Mouse (Mus musculus) cerebellum, adult 2 months (tissue): ENCODE measurements at regions not wholly inside any gene's neighbourhood (a gene's known extent, or its start where the extent isn't known, plus 50 kb on each side); places are given as distances from the start of the nearest gene placed in this dataset.

Experiments used
- DNase-seq, 2 experiments: peaks; one replicate each; pipeline ENCODE4 v3.0.0; 2021
- H3K27ac ChIP-seq: fragments of 200-500 bp; 2 replicates; pipeline ENCODE4 v1.5.1; 2012; ENCODE audit warnings: low read length, control low read depth, inconsistent platforms; ENCODE audit not compliant: insufficient read depth
- H3K27me3 ChIP-seq: fragments of 200-500 bp; 2 replicates; pipeline ENCODE4 v1.6.1; 2012; ENCODE audit warnings: inconsistent platforms, mild to moderate bottlenecking, low read length, moderate library complexity; ENCODE audit not compliant: control insufficient read depth, insufficient read depth
- H3K4me1 ChIP-seq: fragments of 200-500 bp; 2 replicates; pipeline ENCODE4 v1.6.1; 2011; ENCODE audit warnings: low read length; ENCODE audit not compliant: control insufficient read depth, insufficient read depth
- H3K4me3 ChIP-seq: fragments of 200-500 bp; replicated peaks from 2 replicates; pipeline ENCODE3; 2011; ENCODE audit warnings: mild to moderate bottlenecking, low read depth, low read length, control low read depth; ENCODE audit not compliant: insufficient read depth
- CTCF ChIP-seq: fragments of 200-500 bp; IDR thresholded peaks from 2 replicates; pipeline ENCODE4 v1.5.1; 2011; ENCODE audit warnings: low read depth, mild to moderate bottlenecking, control low read depth, low read length, moderate library complexity, borderline replicate concordance; ENCODE audit not compliant: insufficient read depth
- POLR2A ChIP-seq: fragments of 200-500 bp; IDR thresholded peaks from 2 replicates; pipeline ENCODE4 v1.6.1; 2011; ENCODE audit warnings: low read length, control low read depth, borderline replicate concordance; ENCODE audit not compliant: insufficient read depth
- WGBS: fragments of 180-500 bp; shearing (Covaris S2); methylation state at CpG from one replicate; pipeline ENCODE4 v1.1.7; 2018; 5-methylcytosine and 5-hydroxymethylcytosine counted together

GRCm38 (mm10) chr9:88120963-88121570 is 205.9 kb upstream of the Nt5e start:
- 10% methylated on average over 11 of the region's 11 CpGs for WGBS
- H3K4me1 ChIP-seq = no peaks in the 10 kb centered on the region

GRCm38 (mm10) chr9:88124322-88125005 is 202.5 kb upstream of the Nt5e start:
- TF ChIP-seq POLR2A (no peak), CTCF (no peak)
- no peak overlapping the region for H3K4me3 ChIP-seq
- 14% methylated on average over 9 of the region's 9 CpGs for WGBS
- no peak overlapping the region for H3K27ac ChIP-seq
- DNase-seq = peak in 1 of 2 experiments; percentile 4
- H3K4me1 ChIP-seq = no peaks in the 10 kb centered on the region
- H3K27me3 ChIP-seq = no peaks in the 10 kb centered on the region

More at GRCm38 (mm10) chr9:88120963-88121570, 205.9 kb upstream of the Nt5e start:
- H3K27ac ChIP-seq = no peak overlapping the region
- no peak for TF ChIP-seq CTCF
- TF ChIP-seq POLR2A = no peak
- no peak overlapping the region for H3K4me3 ChIP-seq
- peak; percentile 33 to 45 for DNase-seq
- H3K27me3 ChIP-seq = no peaks in the 10 kb centered on the region

- H3K4me3 ChIP-seq = no peak overlapping the region
- H3K27ac ChIP-seq = no peak overlapping the region
- 86% methylated on average over 6 of the region's 6 CpGs for WGBS
- DNase-seq = no peak
- no peaks in the 10 kb centered on the region for H3K27me3 ChIP-seq
- no peak for TF ChIP-seq POLR2A
- no peak for TF ChIP-seq CTCF
- no peaks in the 10 kb centered on the region for H3K4me1 ChIP-seq
Measured at GRCm38 (mm10) chr9:88163025-88163780, 163.8 kb upstream of the Nt5e start.

GRCm38 (mm10) chr9:88177575-88178254 is 149.3 kb upstream of the Nt5e start:
- H3K4me3 ChIP-seq = no peak overlapping the region
- no peaks in the 10 kb centered on the region for H3K4me1 ChIP-seq
- WGBS = 22% methylated on average over 4 of the region's 4 CpGs
- H3K27me3 ChIP-seq = no peaks in the 10 kb centered on the region
- H3K27ac ChIP-seq = no peak overlapping the region
- TF ChIP-seq CTCF (no peak), POLR2A (no peak)
- DNase-seq = peak; percentile 20 to 78

- H3K27ac ChIP-seq = no peak overlapping the region
- TF ChIP-seq POLR2A (no peak), CTCF (no peak)
- H3K4me3 ChIP-seq = no peak overlapping the region
- no peaks in the 10 kb centered on the region for H3K4me1 ChIP-seq
- no peak for DNase-seq
- H3K27me3 ChIP-seq = no peaks in the 10 kb centered on the region
- WGBS = 90% methylated on average over 9 of the region's 9 CpGs
Measured at GRCm38 (mm10) chr9:88181189-88181994, 145.6 kb upstream of the Nt5e start.

GRCm38 (mm10) chr9:88207378-88207777 is 119.6 kb upstream of the Nt5e start:
- Histone ChIP-seq H3K27ac (no peak overlapping the region), H3K27me3 (no peaks in the 10 kb centered on the region), H3K4me3 (no peak overlapping the region), H3K4me1 (no peaks in the 10 kb centered on the region)
- TF ChIP-seq CTCF = no peak
- TF ChIP-seq POLR2A = no peak
- no peak for DNase-seq
- WGBS = 57% methylated on average over 7 of the region's 7 CpGs

GRCm38 (mm10) chr9:88208022-88208421 is 119.0 kb upstream of the Nt5e start:
- no peaks in the 10 kb centered on the region for H3K27me3 ChIP-seq
- DNase-seq = no peak
- H3K4me1 ChIP-seq = no peaks in the 10 kb centered on the region
- H3K4me3 ChIP-seq = no peak overlapping the region
- TF ChIP-seq POLR2A (no peak), CTCF (no peak)
- H3K27ac ChIP-seq = no peak overlapping the region
